Mouse (Mus musculus) liver, embryonic 14.5 days (tissue): ENCODE measurements at regions not wholly inside any gene's neighbourhood (a gene's known extent, or its start where the extent isn't known, plus 50 kb on each side); places are given as distances from the start of the nearest gene placed in this dataset.
"Not testable (repeated sequence)": the region's sequence is repeated elsewhere in the genome, so short reads cannot be mapped to it uniquely, and the experiment has no call there.

ENCODE experiments used
- ATAC-seq: fragments of 200-750 bp; cut with Nextera tagmentation; 2 replicates; pipeline ENCODE4 v1.8.0; 2017; ENCODE audit warnings: moderate number of reproducible peaks, mild to moderate bottlenecking, moderate library complexity; ENCODE audit not compliant: insufficient read depth
- DNase-seq, 3 experiments: peaks; one replicate each; pipeline ENCODE4 v3.0.0-alpha.2; 2012 to 2013; ENCODE audit warnings: low read depth in 3 of 3, low spot score in 3 of 3
- H3K27ac ChIP-seq: fragments of 300-500 bp; sonication (generic); 2 replicates; pipeline ENCODE4 v1.5.1; 2014; ENCODE audit warnings: moderate library complexity, mild to moderate bottlenecking, control low read depth, inconsistent platforms
- H3K27me3 ChIP-seq: fragments of 300-500 bp; sonication (generic); 2 replicates; pipeline ENCODE4 v1.6.1; 2014; ENCODE audit warnings: mild to moderate bottlenecking, low read length, moderate library complexity; ENCODE audit not compliant: control insufficient read depth, insufficient read depth
- H3K36me3 ChIP-seq: fragments of 300-500 bp; sonication (generic); replicated peaks from 2 replicates; pipeline ENCODE4 v1.6.1; 2014; ENCODE audit warnings: low read depth; ENCODE audit not compliant: control insufficient read depth, insufficient read depth
- H3K4me1 ChIP-seq, 2 experiments: fragments of 200-500 bp in 1 of 2; fragments of 300-500 bp in 1 of 2; sonication (generic) in 1 of 2; replicated peaks; 2 replicates each; pipeline ENCODE4 v1.6.1; 2012 to 2014; ENCODE audit warnings: antibody characterized with exemption in 1 of 2, inconsistent platforms in 1 of 2, low read length in 1 of 2; ENCODE audit not compliant: control insufficient read depth in 2 of 2, insufficient read depth in 2 of 2
- H3K4me2 ChIP-seq: fragments of 300-500 bp; sonication (generic); 2 replicates; pipeline ENCODE4 v1.6.1; 2014; ENCODE audit warnings: low read depth, mild to moderate bottlenecking, control low read depth, moderate library complexity
- H3K4me3 ChIP-seq, 2 experiments: fragments of 200-500 bp in 1 of 2; fragments of 300-500 bp in 1 of 2; sonication (generic) in 1 of 2; 2 replicates each; pipeline ENCODE4 v1.5.1; 2012 to 2014; ENCODE audit warnings: low read depth in 2 of 2, low read length in 2 of 2, mild to moderate bottlenecking in 2 of 2, control low read depth in 1 of 2, inconsistent platforms in 1 of 2, moderate library complexity in 1 of 2; ENCODE audit not compliant: insufficient read depth in 1 of 2
- H3K9ac ChIP-seq: fragments of 300-500 bp; sonication (generic); replicated peaks from 2 replicates; pipeline ENCODE4 v1.6.1; 2014; ENCODE audit warnings: mild to moderate bottlenecking, control low read depth, moderate library complexity
- H3K9me3 ChIP-seq: fragments of 300-500 bp; sonication (generic); 2 replicates; pipeline ENCODE4 v1.6.1; 2016; ENCODE audit warnings: low read length, mixed read lengths; ENCODE audit not compliant: control insufficient read depth
- CTCF ChIP-seq: IDR thresholded peaks from 2 replicates; pipeline ENCODE4 v1.5.1; 2016; ENCODE audit warnings: antibody characterized with exemption, low read depth, control low read depth
- EP300 ChIP-seq: IDR thresholded peaks from 2 replicates; pipeline ENCODE4 v1.6.1; 2016; ENCODE audit warnings: antibody characterized with exemption, low read depth
- WGBS: fragments of 180-500 bp; shearing (Covaris S2); extraction: QIAGEN DNeasy Blood & Tissue Kit; methylation state at CpG from one replicate; pipeline ENCODE4 v1.1.7; 2014; ENCODE audit not compliant: insufficient replicate concordance; 5-methylcytosine and 5-hydroxymethylcytosine counted together

DNA sequence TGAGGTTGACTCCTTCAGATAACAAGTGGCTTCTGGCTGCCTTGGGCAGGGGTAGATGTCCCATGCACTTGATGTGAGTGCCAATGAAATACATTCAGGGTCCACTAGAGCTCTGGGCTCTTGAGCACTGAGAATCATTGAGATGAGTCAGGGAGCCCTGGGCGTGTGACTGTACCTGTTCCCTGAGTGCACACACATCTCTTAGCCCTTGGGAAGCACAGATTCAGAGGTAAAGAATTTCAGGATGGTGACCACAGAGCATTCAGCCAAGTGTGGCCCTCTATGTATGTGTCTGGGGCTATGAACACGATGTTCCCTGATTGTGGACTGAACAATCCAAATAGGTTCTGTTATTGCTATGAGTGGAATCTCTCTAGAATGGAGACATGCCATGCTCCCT is 281.6 kb downstream of the Diras2 start:
- Histone ChIP-seq H3K27ac (no peak overlapping the region), H3K9ac (no peak overlapping the region), H3K4me3 (no peak overlapping the region), H3K9me3 (no peaks in the 10 kb centered on the region), H3K27me3 (no peaks in the 10 kb centered on the region), H3K36me3 (no peaks in the 10 kb centered on the region), H3K4me2 (no peak overlapping the region), H3K4me1 (no peaks in the 10 kb centered on the region)
- WGBS: 58% methylated on average over 2 of the region's 2 CpGs
- no peak for TF ChIP-seq EP300
- no peak for DNase-seq
- no peak for ATAC-seq

- Histone ChIP-seq H3K4me1 (no peaks in the 10 kb centered on the region), H3K27ac (no peak overlapping the region)
- WGBS: 30% methylated on average over 4 of the region's 4 CpGs
Observed at GRCm38 (mm10) chr13:52250371-52250770, 280.7 kb downstream of the Diras2 start.

GRCm38 (mm10) chr13:52252303-52252702 is 278.8 kb downstream of the Diras2 start:
- H3K4me3 ChIP-seq: no peak overlapping the region
- no peaks in the 10 kb centered on the region for H3K27me3 ChIP-seq
- DNase-seq (no peak), ATAC-seq (no peak)
- H3K27ac ChIP-seq: no peak overlapping the region
- no peaks in the 10 kb centered on the region for H3K9me3 ChIP-seq
- no peak overlapping the region for H3K9ac ChIP-seq
- no peaks in the 10 kb centered on the region for H3K36me3 ChIP-seq
- TF ChIP-seq EP300 (no peak), CTCF (no peak)
- 51% methylated on average over 4 of the region's 4 CpGs for WGBS
- H3K4me2 ChIP-seq: no peak overlapping the region
- H3K4me1 ChIP-seq: peaks cover 0 to 5% of the 10 kb centered on the region in 2 experiments; a peak in 1 of 4 replicates

More at GRCm38 (mm10) chr13:52250371-52250770, 280.7 kb downstream of the Diras2 start:
- H3K4me3 ChIP-seq: no peak overlapping the region
- H3K9me3 ChIP-seq: no peaks in the 10 kb centered on the region
- no peak for DNase-seq
- no peak overlapping the region for H3K9ac ChIP-seq
- H3K36me3 ChIP-seq: no peaks in the 10 kb centered on the region
- ATAC-seq: no peak
- no peaks in the 10 kb centered on the region for H3K27me3 ChIP-seq
- no peak overlapping the region for H3K4me2 ChIP-seq
- TF ChIP-seq CTCF (peak; percentile 43), EP300 (no peak)

DNA sequence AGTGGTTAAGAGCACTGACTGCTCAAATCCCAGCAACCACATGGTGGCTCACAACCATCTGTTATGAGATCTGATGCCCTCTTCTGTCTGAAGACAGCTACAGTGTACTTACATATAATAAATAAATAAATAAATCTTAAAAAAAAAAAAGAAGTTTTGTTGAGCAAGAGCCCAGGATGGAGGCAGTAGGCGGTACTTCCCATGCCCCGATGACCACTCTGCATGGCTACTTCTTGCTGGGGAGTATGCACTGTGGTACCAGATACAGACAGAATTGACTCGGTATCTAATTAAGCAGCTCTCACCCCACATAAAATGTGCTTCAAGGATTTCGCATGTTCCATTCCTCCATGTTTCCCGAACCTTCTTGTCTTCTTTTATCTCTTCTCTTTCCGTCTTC is 278.4 kb downstream of the Diras2 start:
- DNase-seq, H3K27ac ChIP-seq, ATAC-seq, H3K4me3 ChIP-seq, H3K36me3 ChIP-seq, H3K4me1 ChIP-seq, H3K9me3 ChIP-seq, H3K4me2 ChIP-seq, H3K27me3 ChIP-seq, H3K9ac ChIP-seq: not testable (repeated sequence)
- WGBS: 25% methylated on average over 6 of the region's 6 CpGs

- TF ChIP-seq EP300 (no peak), CTCF (peak; percentile 81)
- DNase-seq (no peak), ATAC-seq (no peak)
- H3K27ac ChIP-seq: no peak overlapping the region
- no peaks in the 10 kb centered on the region for H3K9me3 ChIP-seq
- peaks cover 0 to 5% of the 10 kb centered on the region in 2 experiments; a peak in 1 of 4 replicates for H3K4me1 ChIP-seq
- no peak overlapping the region for H3K4me2 ChIP-seq
- H3K27me3 ChIP-seq: no peaks in the 10 kb centered on the region
- no peaks in the 10 kb centered on the region for H3K36me3 ChIP-seq
- 19% methylated on average over 8 of the region's 8 CpGs for WGBS
- H3K4me3 ChIP-seq: no peak overlapping the region
- no peak overlapping the region for H3K9ac ChIP-seq
Observed at GRCm38 (mm10) chr13:52253138-52253537, 277.9 kb downstream of the Diras2 start.

DNA sequence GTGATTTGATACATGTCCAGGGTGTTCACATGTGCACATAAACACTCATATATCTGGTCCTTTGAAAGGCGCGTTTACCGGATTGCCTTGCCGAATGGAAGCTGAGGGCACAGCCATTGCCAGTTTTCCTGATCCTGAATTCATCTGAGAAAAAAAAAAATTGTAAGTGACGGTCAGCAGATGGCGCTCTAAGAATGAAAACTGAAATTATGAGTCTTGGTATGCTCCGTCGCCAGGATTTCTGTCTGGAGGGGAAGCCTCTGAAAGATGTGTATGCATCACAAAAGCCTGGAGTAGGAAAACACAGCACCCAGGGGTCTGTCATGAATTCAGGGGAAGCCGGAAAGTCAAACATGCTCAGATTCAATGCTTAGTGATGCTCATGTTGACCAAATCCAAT is 276.9 kb downstream of the Diras2 start:
- WGBS: 12% methylated on average over 9 of the region's 9 CpGs
- Histone ChIP-seq H3K36me3 (no peaks in the 10 kb centered on the region), H3K4me3 (no peak overlapping the region), H3K4me2 (no peak overlapping the region), H3K9ac (no peak overlapping the region), H3K27ac (no peak overlapping the region), H3K9me3 (no peaks in the 10 kb centered on the region), H3K27me3 (no peaks in the 10 kb centered on the region), H3K4me1 (peaks cover 0 to 5% of the 10 kb centered on the region in 2 experiments; a peak in 1 of 4 replicates)
- TF ChIP-seq CTCF (peak; percentile 47; the same call in 1 of the 2 replicates), EP300 (no peak)
- ATAC-seq (no peak), DNase-seq (peak in 1 of 3 experiments; percentile 27)
